Mouse (Mus musculus): ENCODE measurements around the gene Hyls1.

Hyls1 gene

GRCm38 (mm10) chr9:35543099-35543860 is 26.9 kb downstream of the Hyls1 start:
- no peak for DNase-seq

GRCm38 (mm10) chr9:35541941-35542340 is 28.3 kb downstream of the Hyls1 start:
- no peak for DNase-seq

GRCm38 (mm10) chr9:35541488-35541887 is 28.7 kb downstream of the Hyls1 start:
- peak; percentile 91 to 93 for DNase-seq

GRCm38 (mm10) chr9:35541024-35541423 is 29.2 kb downstream of the Hyls1 start:
- DNase-seq: no peak

GRCm38 (mm10) chr9:35539001-35539750 is 31.0 kb downstream of the Hyls1 start:
- no peak for DNase-seq

GRCm38 (mm10) chr9:35535876-35536275 is 34.3 kb downstream of the Hyls1 start:
- no peak for DNase-seq

- peak; percentile 68 to 73 for DNase-seq
Observed at GRCm38 (mm10) chr9:35535110-35535509, 35.1 kb downstream of the Hyls1 start.

- no peak for DNase-seq
Observed at GRCm38 (mm10) chr9:35533266-35533665, 36.9 kb downstream of the Hyls1 start.

GRCm38 (mm10) chr9:35529796-35530195 is 40.4 kb downstream of the Hyls1 start:
- no peak for DNase-seq

GRCm38 (mm10) chr9:35529141-35529540 is 41.1 kb downstream of the Hyls1 start:
- no peak for DNase-seq

GRCm38 (mm10) chr9:35523941-35524411 is 46.2 kb downstream of the Hyls1 start:
- peak; percentile 63 to 68 for DNase-seq

- no peak for DNase-seq
Observed at GRCm38 (mm10) chr9:35523541-35523940, 46.7 kb downstream of the Hyls1 start.

- DNase-seq: no peak
Observed at GRCm38 (mm10) chr9:35522821-35523515, 47.2 kb downstream of the Hyls1 start.

- no peak for DNase-seq
Observed at GRCm38 (mm10) chr9:35522241-35522640, 48.0 kb downstream of the Hyls1 start.

- no peak for DNase-seq
Observed at GRCm38 (mm10) chr9:35520631-35521348, 49.4 kb downstream of the Hyls1 start.

GRCm38 (mm10) chr9:35518169-35518568 is 52.0 kb downstream of the Hyls1 start, which contains the start of gene Gm1113:
Gene Gm1113 (minus strand): TSS chr9:35518269.
- DNase-seq: no peak

- DNase-seq: no peak
Observed at GRCm38 (mm10) chr9:35516711-35517110, 53.5 kb downstream of the Hyls1 start.

GRCm38 (mm10) chr9:35516182-35516581 is 54.0 kb downstream of the Hyls1 start:
- no peak for DNase-seq

- no peak for DNase-seq
Observed at GRCm38 (mm10) chr9:35513900-35514299, 56.3 kb downstream of the Hyls1 start.
